Mouse (Mus musculus): ENCODE measurements at regions not wholly inside any gene's neighbourhood (a gene's known extent, or its start where the extent isn't known, plus 50 kb on each side); places are given as distances from the start of the nearest gene placed in this dataset.
A peak's percentile ranks its signal among the peaks of the same experiment; 100 is the strongest.

GRCm38 (mm10) chr14:61998259-61998658 is 294.1 kb upstream of the Rnaseh2b start:
- no peaks in the 10 kb centered on the region for H3K36me3 ChIP-seq (ENCODE audit: insufficient read depth, low read length)
- no peak overlapping the region for H3K4me2 ChIP-seq (ENCODE audit: low read depth, low read length)
- H3K9ac ChIP-seq (replicated peaks; ENCODE audit: low read length) = no peak overlapping the region
- ATAC-seq (no peak), DNase-seq (ENCODE audit: low spot score) (no peak)
- H3K27me3 ChIP-seq (ENCODE audit: insufficient read depth, low read length) = no peaks in the 10 kb centered on the region
- H3K27ac ChIP-seq = no peak overlapping the region
- TF ChIP-seq CTCF (IDR thresholded peaks at IDR 0.05; ENCODE audit: low read depth) = no peak
- H3K9me3 ChIP-seq (ENCODE audit: low read length) = no peaks in the 10 kb centered on the region
- no peak overlapping the region for H3K4me3 ChIP-seq (ENCODE audit: low read length)
- H3K4me1 ChIP-seq (ENCODE audit: insufficient read depth, low read length) = peaks cover 8% of the 10 kb centered on the region
- WGBS = 85% methylated on average over 3 of the region's 3 CpGs

DNA sequence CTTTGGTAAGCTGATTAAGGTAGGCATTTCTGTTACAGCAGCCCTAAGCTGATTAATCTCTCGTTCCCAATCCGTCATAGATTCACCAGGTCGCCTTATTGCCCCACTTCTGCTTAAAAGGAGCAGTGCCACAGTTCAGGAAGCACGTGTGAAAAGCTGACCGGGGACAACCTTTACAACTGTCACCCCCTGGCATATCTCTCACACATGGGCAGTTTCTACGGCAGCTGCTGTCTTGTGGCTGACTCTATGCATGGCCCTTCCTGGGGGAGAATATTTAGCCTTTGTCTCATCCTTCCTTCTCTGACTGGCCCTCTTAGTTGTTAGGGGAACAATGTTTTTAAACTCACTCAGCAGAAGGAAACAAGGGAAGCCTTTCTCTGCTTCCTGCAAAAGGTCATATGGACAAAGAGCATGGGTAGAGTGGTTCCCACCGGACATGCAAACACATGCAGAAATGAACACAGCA is 290.9 kb upstream of the Rnaseh2b start:
- ATAC-seq (0 out of 2 replicates have a peak, but pooled peaks have one; percentile 55), DNase-seq (ENCODE audit: low spot score) (peak; percentile 34)
- H3K27ac ChIP-seq = no peak overlapping the region
- no peaks in the 10 kb centered on the region for H3K9me3 ChIP-seq (ENCODE audit: low read length)
- H3K4me3 ChIP-seq (ENCODE audit: low read length) = no peak overlapping the region
- WGBS = 22% methylated on average over 7 of the region's 7 CpGs
- no peak overlapping the region for H3K4me2 ChIP-seq (ENCODE audit: low read depth, low read length)
- H3K4me1 ChIP-seq (ENCODE audit: insufficient read depth, low read length) = peaks cover 8% of the 10 kb centered on the region
- no peak for TF ChIP-seq CTCF (IDR thresholded peaks at IDR 0.05; ENCODE audit: low read depth)
- H3K27me3 ChIP-seq (ENCODE audit: insufficient read depth, low read length) = no peaks in the 10 kb centered on the region
- no peak overlapping the region for H3K9ac ChIP-seq (replicated peaks; ENCODE audit: low read length)
- H3K36me3 ChIP-seq (ENCODE audit: insufficient read depth, low read length) = no peaks in the 10 kb centered on the region

DNA sequence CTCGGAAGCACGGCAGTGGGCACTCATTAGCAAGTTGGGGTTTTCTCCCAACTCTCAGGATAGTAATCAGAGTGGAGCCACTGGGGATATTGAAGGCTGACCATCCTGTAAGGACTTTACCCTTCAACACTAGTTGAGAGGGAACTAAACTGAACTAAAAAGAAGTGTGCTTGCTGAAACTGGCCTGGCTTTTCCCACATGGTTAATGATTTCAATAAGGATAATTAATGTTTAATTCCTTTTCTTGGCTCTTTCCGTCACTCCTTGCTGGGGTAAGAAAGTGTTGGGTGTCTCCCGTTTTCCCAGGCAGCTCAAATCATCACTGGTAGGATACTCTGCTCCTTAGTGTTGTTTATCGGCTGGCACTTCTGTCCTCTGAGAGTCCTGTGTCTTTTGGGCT is 290.3 kb upstream of the Rnaseh2b start:
- Histone ChIP-seq H3K36me3 (ENCODE audit: insufficient read depth, low read length) (no peaks in the 10 kb centered on the region), H3K4me3 (ENCODE audit: low read length) (no peak overlapping the region), H3K9me3 (ENCODE audit: low read length) (no peaks in the 10 kb centered on the region), H3K4me1 (ENCODE audit: insufficient read depth, low read length) (peaks cover 8% of the 10 kb centered on the region), H3K4me2 (ENCODE audit: low read depth, low read length) (no peak overlapping the region), H3K9ac (replicated peaks; ENCODE audit: low read length) (no peak overlapping the region), H3K27me3 (ENCODE audit: insufficient read depth, low read length) (no peaks in the 10 kb centered on the region), H3K27ac (no peak overlapping the region)
- no peak for DNase-seq (ENCODE audit: low spot score)
- no peak for TF ChIP-seq CTCF (IDR thresholded peaks at IDR 0.05; ENCODE audit: low read depth)
- WGBS = 50% methylated on average over 5 of the region's 5 CpGs
- no peak for ATAC-seq

DNA sequence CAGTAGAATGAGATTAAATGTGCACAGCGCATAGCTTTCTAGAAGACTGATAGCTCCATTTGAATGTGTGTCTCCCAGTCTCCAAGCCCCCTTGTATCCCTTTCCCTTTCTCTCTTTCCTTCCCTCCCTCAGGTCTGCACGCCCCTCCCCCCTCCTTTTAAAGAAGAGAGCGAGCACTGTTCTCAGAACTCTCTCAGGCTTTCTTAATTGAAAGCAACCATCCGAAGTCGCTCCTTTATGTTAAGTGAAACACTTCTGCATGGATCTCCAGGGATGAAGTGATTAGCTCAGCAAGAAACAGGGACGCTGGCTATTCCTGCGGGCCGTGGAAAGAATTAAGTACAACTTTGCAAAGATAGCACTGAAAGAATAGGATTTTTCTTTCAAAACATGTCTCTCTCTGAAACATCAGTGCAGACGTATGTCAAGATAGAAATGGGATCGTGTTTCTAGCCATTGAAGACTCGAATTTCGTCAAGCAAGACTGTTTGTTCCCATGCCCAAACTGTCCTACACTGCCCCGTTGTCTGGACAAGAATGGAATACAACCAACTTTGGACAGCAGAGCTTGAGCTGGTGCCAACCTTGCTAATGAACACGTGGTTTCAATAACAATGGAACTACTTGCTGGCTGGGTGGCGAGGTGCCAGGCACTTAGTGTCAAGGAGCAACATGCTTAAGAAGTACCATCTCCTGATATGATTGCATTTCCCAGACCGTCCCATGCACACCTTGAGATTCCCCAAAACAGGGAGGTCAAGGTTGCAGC is 289.2 kb upstream of the Rnaseh2b start:
- no peak for TF ChIP-seq CTCF (IDR thresholded peaks at IDR 0.05; ENCODE audit: low read depth)
- H3K27me3 ChIP-seq (ENCODE audit: insufficient read depth, low read length) = no peaks in the 10 kb centered on the region
- DNase-seq (ENCODE audit: low spot score) (peak; percentile 78), ATAC-seq (peak; percentile 72)
- H3K9ac ChIP-seq (replicated peaks; ENCODE audit: low read length) = no peak overlapping the region
- H3K27ac ChIP-seq = no peak overlapping the region
- no peak overlapping the region for H3K4me3 ChIP-seq (ENCODE audit: low read length)
- peak overlapping the region; percentile 41 for H3K4me2 ChIP-seq (ENCODE audit: low read depth, low read length)
- H3K9me3 ChIP-seq (ENCODE audit: low read length) = no peaks in the 10 kb centered on the region
- peaks cover 8% of the 10 kb centered on the region for H3K4me1 ChIP-seq (ENCODE audit: insufficient read depth, low read length)
- 15% methylated on average over 16 of the region's 16 CpGs for WGBS
- H3K36me3 ChIP-seq (ENCODE audit: insufficient read depth, low read length) = no peaks in the 10 kb centered on the region

DNA sequence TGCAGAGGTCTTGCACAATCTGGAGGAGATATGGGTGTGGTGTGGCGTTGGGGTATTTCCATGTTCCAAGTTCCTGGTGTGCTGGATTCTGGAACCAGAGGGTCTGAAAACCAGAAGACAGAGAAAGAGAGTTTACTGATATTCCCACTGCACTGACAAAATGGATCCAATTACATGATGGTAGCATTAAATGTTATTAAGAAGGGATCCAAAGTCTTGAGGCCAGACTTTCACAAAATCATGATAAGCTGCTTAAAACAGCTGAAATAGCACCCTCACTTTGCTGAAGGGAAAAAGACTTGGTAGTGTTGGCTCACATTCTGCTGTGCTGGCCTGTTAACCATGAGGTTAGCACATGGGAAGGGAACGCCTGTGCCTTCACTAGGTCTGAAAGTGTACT is 288.6 kb upstream of the Rnaseh2b start:
- DNase-seq (ENCODE audit: low spot score) (no peak), ATAC-seq (no peak)
- no peaks in the 10 kb centered on the region for H3K27me3 ChIP-seq (ENCODE audit: insufficient read depth, low read length)
- no peak overlapping the region for H3K9ac ChIP-seq (replicated peaks; ENCODE audit: low read length)
- peaks cover 8% of the 10 kb centered on the region for H3K4me1 ChIP-seq (ENCODE audit: insufficient read depth, low read length)
- 79% methylated on average over 2 of the region's 2 CpGs for WGBS
- H3K4me2 ChIP-seq (ENCODE audit: low read depth, low read length) = no peak overlapping the region
- H3K36me3 ChIP-seq (ENCODE audit: insufficient read depth, low read length) = no peaks in the 10 kb centered on the region
- no peaks in the 10 kb centered on the region for H3K9me3 ChIP-seq (ENCODE audit: low read length)
- no peak for TF ChIP-seq CTCF (IDR thresholded peaks at IDR 0.05; ENCODE audit: low read depth)
- no peak overlapping the region for H3K4me3 ChIP-seq (ENCODE audit: low read length)
- no peak overlapping the region for H3K27ac ChIP-seq

GRCm38 (mm10) chr14:62008707-62009106 is 283.7 kb upstream of the Rnaseh2b start:
- no peak for ATAC-seq

GRCm38 (mm10) chr14:62018804-62019203 is 273.6 kb upstream of the Rnaseh2b start:
- H3K36me3 ChIP-seq (ENCODE audit: insufficient read depth, low read length) = no peaks in the 10 kb centered on the region
- WGBS = 87% methylated on average over 4 of the region's 4 CpGs

More at GRCm38 (mm10) chr14:62008707-62009106, 283.7 kb upstream of the Rnaseh2b start:
- DNase-seq (ENCODE audit: low spot score) = no peak
- H3K4me1 ChIP-seq (ENCODE audit: insufficient read depth, low read length) = no peaks in the 10 kb centered on the region
- H3K27me3 ChIP-seq (ENCODE audit: insufficient read depth, low read length) = no peaks in the 10 kb centered on the region
- no peak overlapping the region for H3K4me2 ChIP-seq (ENCODE audit: low read depth, low read length)
- H3K27ac ChIP-seq = no peak overlapping the region
- H3K36me3 ChIP-seq (ENCODE audit: insufficient read depth, low read length) = no peaks in the 10 kb centered on the region
- no peak overlapping the region for H3K4me3 ChIP-seq (ENCODE audit: low read length)
- H3K9me3 ChIP-seq (ENCODE audit: low read length) = no peaks in the 10 kb centered on the region
- 96% methylated on average over 5 of the region's 5 CpGs for WGBS
- no peak overlapping the region for H3K9ac ChIP-seq (replicated peaks; ENCODE audit: low read length)
- TF ChIP-seq CTCF (IDR thresholded peaks at IDR 0.05; ENCODE audit: low read depth) = no peak

More at GRCm38 (mm10) chr14:62018804-62019203, 273.6 kb upstream of the Rnaseh2b start:
- no peak for DNase-seq (ENCODE audit: low spot score)
- H3K27me3 ChIP-seq (ENCODE audit: insufficient read depth, low read length) = no peaks in the 10 kb centered on the region
- no peak overlapping the region for H3K4me2 ChIP-seq (ENCODE audit: low read depth, low read length)
- no peak overlapping the region for H3K4me3 ChIP-seq (ENCODE audit: low read length)
- no peak for TF ChIP-seq CTCF (IDR thresholded peaks at IDR 0.05; ENCODE audit: low read depth)
- ATAC-seq = no peak
- H3K9ac ChIP-seq (replicated peaks; ENCODE audit: low read length) = no peak overlapping the region
- H3K4me1 ChIP-seq (ENCODE audit: insufficient read depth, low read length) = no peaks in the 10 kb centered on the region
- H3K9me3 ChIP-seq (ENCODE audit: low read length) = no peaks in the 10 kb centered on the region
- no peak overlapping the region for H3K27ac ChIP-seq
